Mouse (Mus musculus) CH12F3 (cell line): ENCODE data around the gene Hap1.

Experiments used
- in situ Hi-C: fragments of 300-500 bp; cut with MboI; formaldehyde crosslinking; loops from 2 replicates; pipeline ENCODE4 v1.14.3; 2020; ENCODE audit warnings: low sequenced_read_pairs

Hap1 gene

DNA sequence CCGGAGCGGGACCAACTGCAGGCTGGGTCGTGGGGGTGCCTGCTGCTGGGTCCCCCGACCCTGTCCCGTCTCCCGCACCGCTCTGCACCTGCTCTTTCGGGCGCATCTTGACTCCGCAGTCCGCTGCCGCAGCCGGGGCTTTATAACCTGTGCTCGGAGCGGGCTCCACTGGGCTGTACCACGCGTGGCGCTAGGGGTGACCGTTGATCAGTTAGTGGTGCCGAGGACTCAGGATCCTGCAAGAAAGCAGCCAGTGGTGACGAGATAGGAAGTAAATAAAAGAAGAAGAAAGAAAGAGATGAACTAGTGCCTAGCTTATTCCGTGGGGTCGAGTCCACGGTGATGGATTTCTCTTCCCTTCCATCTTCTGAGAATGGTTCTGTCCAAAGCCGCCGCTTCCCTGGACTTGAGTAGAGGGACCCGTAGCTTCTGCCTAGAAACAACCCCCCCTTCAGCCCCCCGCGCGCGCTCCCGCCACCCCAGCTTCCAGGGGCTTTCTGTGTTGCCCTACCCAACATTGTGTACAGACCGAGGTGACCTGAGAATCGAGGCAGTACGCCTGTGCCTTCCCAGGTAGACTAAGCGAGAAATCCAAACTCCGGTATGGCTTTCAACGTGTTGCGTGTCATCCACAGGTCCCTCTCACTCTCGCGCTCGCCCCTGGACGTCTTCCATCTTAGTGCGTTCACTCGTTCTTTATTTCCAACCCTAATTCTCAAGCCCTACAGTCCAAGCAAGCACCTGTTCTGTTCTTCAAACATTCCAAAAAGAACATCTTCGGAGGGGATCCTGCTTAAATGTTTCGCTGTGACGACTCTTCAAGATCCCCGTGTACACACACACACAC, at the start of gene Hap1:
Gene Hap1 (minus strand): TSS at position 157 of the 847 bp plus-strand sequence.
- in situ Hi-C loops, result no loop called here

- in situ Hi-C loops, result loop anchor here (5.0 kb wide), 1 partner anchor 32 kb away; no protein-coding TSS in a partner anchor
Measured at GRCm38 (mm10) chr11:100404456-100405074, 48.6 kb upstream of the Hap1 start.

DNA sequence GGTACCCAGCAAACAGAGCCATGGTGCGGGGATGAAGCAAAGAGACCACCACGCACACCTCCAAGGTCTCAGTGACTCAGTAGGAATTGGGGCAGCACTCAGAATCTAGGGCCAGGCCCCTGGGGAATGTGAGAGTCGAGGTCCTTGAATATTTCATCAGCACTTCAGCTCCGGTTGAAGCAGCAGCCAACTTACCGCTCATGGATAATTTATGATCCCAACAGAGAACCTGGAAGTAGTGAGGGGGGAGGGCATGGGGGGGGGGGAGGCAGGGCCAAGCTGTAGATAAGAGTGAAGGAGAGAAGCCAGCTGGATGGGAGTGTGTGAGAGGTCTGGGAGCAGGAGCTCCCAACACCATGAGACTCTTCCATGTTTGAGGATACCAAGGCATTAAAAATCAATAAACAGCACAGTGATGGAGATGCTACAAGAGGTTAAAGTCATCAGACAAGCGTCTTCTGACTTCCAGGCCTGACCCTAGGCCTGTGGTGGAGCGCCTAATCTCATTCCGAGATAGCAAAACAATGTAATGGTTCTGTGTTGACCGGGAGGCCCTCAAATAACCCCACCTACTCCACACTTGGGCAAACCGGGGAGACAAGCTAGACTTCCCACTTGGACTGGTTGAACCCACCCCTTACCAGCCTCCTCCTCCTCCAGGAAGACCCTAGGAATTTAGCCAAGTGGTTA, 47.7 kb upstream of the Hap1 start:
- in situ Hi-C loops, result no loop called here

- in situ Hi-C loops, result no loop called here
Measured at GRCm38 (mm10) chr11:100402682-100403081, 46.8 kb upstream of the Hap1 start.

DNA sequence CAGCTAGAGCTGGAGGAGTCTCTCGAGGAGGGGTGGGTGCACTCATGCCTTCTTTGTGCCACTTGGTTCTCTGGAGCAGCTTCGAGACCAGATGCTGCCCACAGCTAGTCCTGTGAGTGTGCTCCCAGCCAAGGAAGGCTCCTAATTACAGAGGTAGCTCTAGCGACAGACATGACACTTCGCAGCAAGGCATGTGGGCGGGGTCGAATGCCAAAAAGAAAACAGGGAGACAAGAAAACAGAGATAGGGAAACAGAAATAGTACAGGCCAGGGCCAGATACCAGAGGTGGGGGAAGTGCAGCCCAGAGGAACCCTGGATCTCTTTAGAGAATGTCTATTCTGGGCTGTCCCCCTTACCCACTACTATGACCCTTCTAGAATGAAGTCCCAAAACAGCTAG, 46.3 kb upstream of the Hap1 start:
- in situ Hi-C loops, result no loop called here

DNA sequence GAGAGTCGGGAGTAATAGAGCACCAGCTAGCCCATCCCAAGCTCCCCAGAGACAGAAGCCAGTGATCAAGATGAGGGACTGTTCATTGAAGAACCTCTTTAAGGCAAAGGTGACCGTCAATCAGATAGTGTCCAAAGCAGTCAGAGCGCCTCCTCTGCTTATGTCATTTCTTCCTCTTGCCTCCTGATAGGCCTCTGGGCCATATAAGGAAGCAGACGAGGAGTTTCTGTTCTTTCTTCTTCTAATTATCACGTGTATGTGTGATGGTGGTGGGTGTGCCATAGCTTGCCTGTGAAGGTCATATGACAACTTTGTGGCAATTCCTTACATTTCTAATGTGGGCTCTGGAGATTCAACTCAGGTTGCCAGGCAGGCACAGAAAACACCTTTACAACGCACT, 44.9 kb upstream of the Hap1 start:
- in situ Hi-C loops, result no loop called here

GRCm38 (mm10) chr11:100399727-100400538, 44.0 kb upstream of the Hap1 start:
- in situ Hi-C loops, result no loop called here

DNA sequence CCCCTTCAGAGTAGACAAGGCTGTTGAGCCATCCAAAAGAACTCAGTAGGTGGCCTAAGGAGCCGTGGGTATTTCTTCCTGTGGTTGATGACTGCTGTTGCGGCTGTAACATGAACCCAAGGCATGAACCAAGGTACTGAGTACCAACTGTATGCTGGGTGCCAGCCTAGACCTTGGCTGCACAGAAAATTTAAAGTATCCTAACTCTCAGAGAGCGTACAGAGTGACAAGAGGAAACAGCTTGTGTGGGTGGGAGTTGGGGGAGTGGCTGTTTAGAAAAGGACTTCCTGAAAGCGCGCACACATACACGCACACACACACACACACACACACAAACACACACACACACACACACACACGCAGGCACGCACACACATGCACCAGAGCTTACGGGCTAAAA, 43.4 kb upstream of the Hap1 start:
- in situ Hi-C loops, result no loop called here

- in situ Hi-C loops, result no loop called here
Measured at GRCm38 (mm10) chr11:100398517-100398916, 42.6 kb upstream of the Hap1 start.

GRCm38 (mm10) chr11:100397600-100398389, 41.9 kb upstream of the Hap1 start, which contains the start of gene Jup:
TSS of gene Jup (minus strand) at chr11:100397763.
- in situ Hi-C loops, result no loop called here

DNA sequence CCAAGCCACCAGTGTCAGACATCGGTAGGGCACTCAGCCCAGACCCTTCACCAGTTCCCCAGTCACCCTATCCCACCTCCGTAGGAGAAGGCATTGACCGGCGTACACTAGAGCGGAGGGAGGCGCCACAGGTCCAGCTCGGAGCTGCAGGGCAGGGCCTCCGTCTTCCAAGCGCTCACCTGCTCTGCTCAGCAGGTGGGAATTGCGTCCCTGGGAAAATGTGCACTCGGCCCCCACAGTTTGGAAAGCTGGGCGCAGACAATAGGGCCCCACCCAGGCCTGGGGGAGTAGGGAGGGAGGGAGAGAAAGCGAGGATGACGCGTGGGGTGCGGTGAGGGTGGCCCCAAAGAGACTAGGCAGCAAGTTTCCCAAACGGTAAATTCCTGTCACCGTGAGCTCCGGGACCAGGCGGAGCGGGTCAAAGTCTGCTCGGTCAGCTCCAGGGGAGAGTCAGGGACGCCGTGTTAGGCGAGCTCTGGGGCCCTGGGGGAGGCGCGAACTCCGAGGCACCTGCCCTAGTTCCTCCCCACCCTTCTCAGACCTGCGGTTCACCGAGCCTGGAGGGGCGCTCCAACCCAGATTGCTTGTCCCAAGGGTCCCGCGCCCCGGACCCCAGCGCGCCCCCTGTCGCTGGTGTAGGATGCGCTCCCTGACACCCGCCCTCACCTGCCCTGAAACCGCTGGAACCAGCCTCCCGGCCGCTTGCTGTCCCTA, 41.1 kb upstream of the Hap1 start:
- in situ Hi-C loops, result no loop called here

DNA sequence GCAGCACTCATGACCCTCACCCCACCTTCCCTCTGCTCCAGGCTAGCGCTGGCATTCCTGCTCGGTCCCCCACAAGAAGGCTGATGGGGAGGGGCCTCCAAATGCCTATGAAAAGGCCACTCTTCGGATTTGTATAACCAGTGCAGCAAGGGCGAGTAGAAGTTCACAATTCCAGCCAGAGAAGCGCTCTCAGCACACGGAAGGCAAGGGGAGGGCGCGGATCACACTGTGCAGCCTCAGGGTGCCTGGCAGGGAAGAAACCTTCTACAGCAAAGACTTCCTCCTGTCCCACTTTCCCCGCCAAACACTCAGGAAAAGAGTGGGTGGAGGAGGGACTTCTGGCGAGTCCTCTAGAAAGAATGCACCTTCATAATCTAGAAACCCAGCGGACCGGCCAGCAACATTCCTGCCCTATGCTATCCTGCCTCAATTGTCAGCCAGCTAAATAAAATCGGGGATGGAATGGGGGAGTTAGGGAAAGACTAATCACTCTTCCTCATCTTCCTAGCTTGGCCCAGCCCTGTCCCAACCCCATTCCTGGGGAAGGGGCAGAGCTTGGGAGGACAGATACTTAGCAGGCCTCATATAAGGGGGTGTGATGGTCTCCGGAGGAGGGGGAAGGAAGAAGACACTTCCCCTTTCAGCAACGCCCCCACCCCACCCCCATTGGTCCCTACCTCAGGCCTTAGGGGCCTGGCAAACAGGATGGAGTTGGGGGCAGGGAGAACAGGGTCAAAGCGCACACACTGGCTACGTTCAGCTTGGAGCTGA, 40.1 kb upstream of the Hap1 start:
- in situ Hi-C loops, result no loop called here

DNA sequence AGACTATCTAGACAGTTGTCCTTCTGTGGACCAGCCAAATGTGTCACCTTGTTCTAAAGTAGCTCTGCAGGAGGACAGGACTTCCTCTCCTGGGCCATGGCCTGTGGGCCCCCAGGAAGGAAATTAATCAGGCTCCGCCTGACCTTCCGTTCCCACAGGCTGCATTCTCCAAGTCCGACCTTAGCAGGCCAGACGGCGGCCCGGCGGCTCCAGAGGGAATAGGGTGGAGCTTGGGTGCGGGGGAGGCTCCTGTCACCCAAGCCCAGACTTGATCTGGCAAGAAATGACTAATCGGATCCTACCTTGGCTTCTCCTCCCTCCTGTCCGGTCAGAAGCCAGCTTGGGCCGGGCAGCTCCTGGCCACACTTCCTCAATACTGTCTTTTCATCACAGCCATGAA, 39.3 kb upstream of the Hap1 start:
- in situ Hi-C loops, result no loop called here

DNA sequence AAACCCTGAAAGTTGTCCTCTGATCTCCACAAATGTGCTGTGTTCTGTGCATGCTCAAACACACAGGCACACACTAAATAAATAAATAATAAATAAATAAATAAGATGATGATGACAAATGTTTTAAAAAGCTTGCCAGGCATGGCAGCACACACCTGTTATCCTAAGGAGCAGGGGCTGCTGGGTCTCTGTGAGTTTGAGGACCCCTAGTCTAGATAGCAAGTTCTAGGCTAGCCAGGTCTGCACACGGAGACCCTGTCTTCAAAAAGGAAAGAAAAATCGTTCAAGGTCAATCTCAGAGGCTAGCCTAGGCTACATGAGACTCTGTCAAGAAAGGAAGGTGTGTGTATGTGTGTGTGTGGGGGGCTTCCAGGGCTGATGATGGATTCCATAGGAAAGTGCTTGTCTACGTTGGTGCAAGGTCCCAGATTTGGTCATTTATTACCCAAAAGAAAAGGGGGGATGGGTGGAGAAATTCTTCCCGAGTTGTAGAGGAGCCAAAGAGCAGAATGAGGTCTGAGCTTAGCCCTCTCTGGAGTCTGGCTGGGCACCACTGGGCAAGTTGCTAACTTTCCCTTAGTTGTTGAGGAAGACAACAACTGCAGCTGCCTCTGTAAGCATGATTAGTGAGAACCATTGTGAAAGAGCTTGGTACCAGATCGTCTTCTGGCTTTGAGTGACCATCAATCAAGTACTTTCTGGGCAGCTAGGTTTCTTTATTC, 38.6 kb upstream of the Hap1 start:
- in situ Hi-C loops, result no loop called here

DNA sequence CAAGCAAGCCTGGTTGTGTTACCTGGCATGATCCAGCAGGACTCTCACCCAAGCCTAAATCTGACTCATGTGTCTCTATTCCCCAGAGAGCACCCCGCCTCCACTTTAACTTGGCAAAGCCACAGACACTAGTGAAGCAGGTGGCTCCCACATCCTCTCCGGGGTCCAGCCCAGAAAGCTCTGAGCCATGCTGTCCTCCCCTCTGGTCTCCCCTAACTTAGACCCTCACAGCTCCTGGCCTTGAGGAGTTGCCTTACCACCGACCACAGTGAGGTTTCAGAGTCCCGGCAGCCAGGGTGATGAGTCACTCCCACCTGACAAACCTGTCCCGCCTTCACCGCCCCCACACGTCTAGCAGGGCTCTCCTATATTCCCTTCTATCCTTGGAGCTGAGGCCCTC, 37.8 kb upstream of the Hap1 start:
- in situ Hi-C loops, result no loop called here

DNA sequence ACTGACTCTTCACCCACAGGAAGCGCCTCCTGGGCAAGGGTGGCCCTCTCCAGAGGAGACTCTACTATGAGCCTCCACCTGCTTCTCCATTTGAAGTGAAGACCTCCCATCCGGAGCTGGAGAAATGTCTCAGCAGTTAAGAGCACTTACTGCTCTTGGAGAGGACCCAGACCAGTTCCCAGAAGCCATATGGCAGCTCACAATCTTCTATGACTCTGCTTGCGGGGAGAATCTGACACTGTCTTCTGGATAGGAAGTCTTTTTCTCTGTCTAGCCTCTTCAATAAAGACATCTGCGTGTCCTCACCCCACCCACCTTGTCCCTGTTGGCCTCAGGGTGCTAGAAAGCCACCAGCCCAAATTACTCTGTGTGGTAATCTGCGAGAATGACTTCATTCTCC, 37.0 kb upstream of the Hap1 start:
- in situ Hi-C loops, result no loop called here

- in situ Hi-C loops, result no loop called here
Measured at GRCm38 (mm10) chr11:100391884-100392345, 36.0 kb upstream of the Hap1 start.
